In genomic region chr7:25105411-25106160, GRCm38 (mm10) we compare ENCODE assay signal across 8 mouse cellular contexts. TPM values are rescaled to one million over a fixed set of nuclear protein-coding genes. Genes with fewer than 3 reads are reported as not detected.
DNase-seq lines count a peak whose midpoint lies in the region; ATAC-seq and TF ChIP-seq lines count a peak whose summit lies in the region.

No protein-coding gene starts in this region.

- H3K36me3 ChIP-seq in G1E (replicated peaks), result no peaks in the 10 kb centered on the region
- no peaks in the 10 kb centered on the region for H3K36me3 ChIP-seq in heart, embryonic 12.5 days

- peak; percentile 66; the same call in 1 of the 2 replicates for TF ChIP-seq CTCF in G1E (IDR thresholded peaks at IDR 0.05; ENCODE audit: low read depth, low read length)
- TF ChIP-seq CTCF in layer of hippocampus, adult 2 months (conservative IDR thresholded peaks at IDR 0.05), result peak; percentile 97

- H3K4me3 ChIP-seq in G1E (ENCODE audit: low read depth, low read length), result no peak overlapping the region
- no peak overlapping the region for H3K4me3 ChIP-seq in heart, embryonic 12.5 days
- H3K4me3 ChIP-seq in layer of hippocampus, adult 2 months, result no peak overlapping the region

- peak; percentile 28; the same call in 1 of the 2 replicates for ATAC-seq in G1E (ENCODE audit: extremely low read depth, insufficient number of reproducible peaks, low FRiP score, poor library complexity, severe bottlenecking)
- peak; percentile 83 for ATAC-seq in erythroblast, adult 5-6 weeks (replicated peaks; ENCODE audit: low FRiP score, poor library complexity, severe bottlenecking)
- no peak for ATAC-seq in heart, embryonic 12.5 days (ENCODE audit: insufficient number of reproducible peaks, low FRiP score)

- H3K27ac ChIP-seq in heart, embryonic 12.5 days (ENCODE audit: poor library complexity, severe bottlenecking), result no peak overlapping the region
- H3K27ac ChIP-seq in layer of hippocampus, adult 2 months, result peak overlapping the region; percentile 46; the same call in 1 of the 2 replicates

- H3K9ac ChIP-seq in heart, embryonic 12.5 days, result no peak overlapping the region

- 13% methylated on average over 17 of the region's 17 CpGs for WGBS in heart, embryonic 12.5 days

- DNase-seq in G1E (ENCODE audit: low spot score), result peak; percentile 55
- peak; percentile 88 for DNase-seq in brain, adult 2 months (ENCODE audit: low read depth, low spot score)
- DNase-seq in layer of hippocampus, adult 2 months (ENCODE audit: low spot score in 2 of 2), result peak; percentile 83 to 89
- peak; percentile 81 for DNase-seq in lung, postnatal 14 days
- peak; percentile 96 for DNase-seq in retina, embryonic 14.5 days (ENCODE audit: low spot score)
- peak; percentile 75 to 83 for DNase-seq in thymus, postnatal 36 days

- peaks cover 10% of the 10 kb centered on the region for H3K4me1 ChIP-seq in G1E (ENCODE audit: insufficient read depth, low read depth, low read length)
- H3K4me1 ChIP-seq in heart, embryonic 12.5 days (replicated peaks), result peaks cover 24% of the 10 kb centered on the region

- no peaks in the 10 kb centered on the region for H3K9me3 ChIP-seq in G1E (replicated peaks)
- H3K9me3 ChIP-seq in heart, embryonic 12.5 days (replicated peaks), result no peaks in the 10 kb centered on the region

- 0 out of 2 replicates have a peak overlapping the region, but pooled peaks have one; percentile 23 for H3K4me2 ChIP-seq in heart, embryonic 12.5 days

- peaks cover 35% of the 10 kb centered on the region for H3K27me3 ChIP-seq in G1E (ENCODE audit: insufficient read depth, low read length)
- H3K27me3 ChIP-seq in heart, embryonic 12.5 days (replicated peaks), result no peaks in the 10 kb centered on the region

RNA-seq across cellular contexts. Expression of gene Zfp574, which starts 33.2 kb away (rescaled TPM):
- 31.5 and 31.7 TPM in 2 replicates for total RNA-seq in G1E (2014; fragmentation: Nextera tagmentation)
- total RNA-seq in G1E (2017), result 14.8 and 15.4 TPM in 2 replicates
- polyA plus RNA-seq in G1E (2012), result 66.3 and 69.0 TPM in 2 replicates
- 1.9 and 2.7 TPM in 2 replicates for total RNA-seq in erythroblast, adult 5-6 weeks (2015; ENCODE audit: low replicate concordance)
- 2.0 and 2.1 TPM in 2 replicates for total RNA-seq in erythroblast, adult 5-6 weeks (2017; ENCODE audit: low replicate concordance)
- 24.4 and 24.5 TPM in 2 replicates for polyA plus RNA-seq in heart, embryonic 12.5 days (2016; fragmentation: Nextera tagmentation; extraction: Ambion mirVana)
- 10 to 100 TPM; 29.3 to 30.3 TPM for total RNA-seq in layer of hippocampus, adult 2 months (2021)

RNA-seq across cellular contexts. Expression of gene Grik5, which starts 33.4 kb away (rescaled TPM):
- total RNA-seq in G1E (2014; fragmentation: Nextera tagmentation) (168 and 198 TPM in 2 replicates), G1E (2017) (75.9 and 91.3 TPM in 2 replicates)
- polyA plus RNA-seq in G1E (2012), result 85.8 and 94.6 TPM in 2 replicates
- 4.0 and 8.1 TPM in 2 replicates for total RNA-seq in erythroblast, adult 5-6 weeks (2015; ENCODE audit: low replicate concordance)
- 6.6 and 14.4 TPM in 2 replicates for total RNA-seq in erythroblast, adult 5-6 weeks (2017; ENCODE audit: low replicate concordance)
- 7.7 and 7.9 TPM in 2 replicates for polyA plus RNA-seq in heart, embryonic 12.5 days (2016; fragmentation: Nextera tagmentation; extraction: Ambion mirVana)
- total RNA-seq in layer of hippocampus, adult 2 months (2021), result 100 to 1,000 TPM; 247 to 248 TPM

Comparison
In these comparisons a context has a peak if more than half of its experiments do, and no peak if none do; other contexts are left out.
1. RNA of gene Zfp574, which starts 33.2 kb away (total RNA-seq): 14.8 to 31.7 TPM in G1E and 29.3 to 30.3 TPM in layer of hippocampus, adult 2 months; 1.9 to 2.7 TPM in erythroblast, adult 5-6 weeks; every median in the first group is over 4 times any median in the second.
2. RNA of gene Grik5, which starts 33.4 kb away (total RNA-seq): 247 to 248 TPM in layer of hippocampus, adult 2 months and 75.9 to 198 TPM in G1E; 4.0 to 14.4 TPM in erythroblast, adult 5-6 weeks; every median in the first group is over 4 times any median in the second.
3. Peak in every context shown above with its lines, with median percentiles within 50 percentile points of each other: DNase-seq.